ENCODE assay signal across 8 mouse cellular contexts in the genomic region with DNA sequence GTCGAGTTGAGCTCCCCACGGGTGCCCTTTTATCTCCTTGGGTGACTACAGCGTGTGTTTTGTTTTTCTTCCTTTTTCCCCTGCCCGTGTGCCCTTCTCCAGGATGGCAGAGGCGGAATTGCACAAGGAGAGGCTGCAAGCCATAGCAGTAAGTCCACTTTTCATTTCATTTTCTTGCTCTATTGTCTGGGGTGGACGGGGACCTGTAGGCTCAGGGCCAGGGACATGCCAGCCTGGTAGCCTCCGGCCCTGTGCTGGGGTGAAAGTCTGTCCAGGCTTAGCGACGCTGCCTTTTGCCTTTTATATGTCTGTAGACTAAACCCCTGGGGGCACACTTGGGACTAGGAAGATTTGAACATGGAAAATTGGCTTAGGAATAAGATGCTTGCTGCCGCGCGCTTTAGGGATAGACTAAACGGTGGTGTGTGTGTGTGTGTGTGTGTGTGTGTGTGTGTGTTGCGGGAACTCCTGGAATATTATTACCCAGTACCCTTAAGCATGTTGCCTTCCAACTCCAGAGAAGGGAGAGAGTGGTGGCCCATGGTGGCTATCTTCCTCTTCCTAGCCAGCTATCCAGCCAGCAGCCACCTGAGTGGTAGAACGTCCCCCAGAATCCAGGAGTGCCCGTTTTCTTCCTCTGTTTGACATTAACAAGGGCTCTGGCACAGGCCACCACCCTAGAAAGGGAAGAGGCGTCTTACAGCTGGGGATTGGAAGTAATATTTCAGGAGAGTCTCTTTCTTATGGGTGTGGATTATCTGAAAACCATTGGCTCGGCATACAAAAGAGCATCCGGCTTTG. TPM values are rescaled to one million over a fixed set of nuclear protein-coding genes. Genes with fewer than 3 reads are reported as not detected.
DNase-seq lines count a peak whose midpoint lies in the region; ATAC-seq and TF ChIP-seq lines count a peak whose summit lies in the region.

No protein-coding gene starts in this region.

- TF ChIP-seq CTCF in left cerebral cortex, adult 2 months (IDR thresholded peaks at IDR 0.05): no peak

- H3K27me3 ChIP-seq in embryonic facial prominence, embryonic 13.5 days: no peaks in the 10 kb centered on the region
- peaks cover 7% of the 10 kb centered on the region; the same call in 1 of the 2 replicates for H3K27me3 ChIP-seq in intestine, embryonic 15.5 days (replicated peaks)
- H3K27me3 ChIP-seq in neural tube, embryonic 14.5 days (ENCODE audit: control insufficient read depth, insufficient read depth, low read length): no peaks in the 10 kb centered on the region

- intact Hi-C loops in left cerebral cortex, adult 2 months (cut with DNase I): loop anchor here (2.0 to 5.0 kb wide), 2 partner anchors 38 to 81 kb away; no protein-coding TSS in a partner anchor

- H3K4me1 ChIP-seq in embryonic facial prominence, embryonic 13.5 days: peaks cover 44% of the 10 kb centered on the region
- peaks cover 15% of the 10 kb centered on the region; the same call in 1 of the 2 replicates for H3K4me1 ChIP-seq in intestine, embryonic 15.5 days (replicated peaks)
- H3K4me1 ChIP-seq in neural tube, embryonic 14.5 days (ENCODE audit: control insufficient read depth, insufficient read depth, low read length): 0 out of 2 replicates have a peak, but pooled peaks cover 3% of the 10 kb centered on the region

- H3K36me3 ChIP-seq in embryonic facial prominence, embryonic 13.5 days: no peaks in the 10 kb centered on the region
- H3K36me3 ChIP-seq in intestine, embryonic 15.5 days: no peaks in the 10 kb centered on the region
- H3K36me3 ChIP-seq in neural tube, embryonic 14.5 days (ENCODE audit: control insufficient read depth, insufficient read depth, low read length): no peaks in the 10 kb centered on the region

- no peak overlapping the region for H3K27ac ChIP-seq in left cerebral cortex, adult 2 months
- H3K27ac ChIP-seq in embryonic facial prominence, embryonic 13.5 days: peak overlapping the region; percentile 97
- H3K27ac ChIP-seq in intestine, embryonic 15.5 days: peak overlapping the region; percentile 74
- peak overlapping the region; percentile 66; the same call in 1 of the 2 replicates for H3K27ac ChIP-seq in neural tube, embryonic 14.5 days (ENCODE audit: low read depth, low read length)

- H3K9me3 ChIP-seq in embryonic facial prominence, embryonic 13.5 days: no peaks in the 10 kb centered on the region
- H3K9me3 ChIP-seq in intestine, embryonic 15.5 days: no peaks in the 10 kb centered on the region
- H3K9me3 ChIP-seq in neural tube, embryonic 14.5 days (ENCODE audit: control insufficient read depth, low read length): no peaks in the 10 kb centered on the region

- H3K4me3 ChIP-seq in left cerebral cortex, adult 2 months: peak overlapping the region; percentile 51
- H3K4me3 ChIP-seq in embryonic facial prominence, embryonic 13.5 days: peak overlapping the region; percentile 65
- H3K4me3 ChIP-seq in intestine, embryonic 15.5 days (replicated peaks): peak overlapping the region; percentile 57
- peak overlapping the region; percentile 53 for H3K4me3 ChIP-seq in neural tube, embryonic 14.5 days (ENCODE audit: low read depth, low read length)

- H3K9ac ChIP-seq in embryonic facial prominence, embryonic 13.5 days: peak overlapping the region; percentile 80
- peak overlapping the region; percentile 61 for H3K9ac ChIP-seq in intestine, embryonic 15.5 days
- H3K9ac ChIP-seq in neural tube, embryonic 14.5 days (replicated peaks; ENCODE audit: low read depth, low read length): peak overlapping the region; percentile 68

- 12% methylated on average over 19 of the region's 19 CpGs for WGBS in embryonic facial prominence, embryonic 13.5 days
- 36% methylated on average over 19 of the region's 19 CpGs for WGBS in intestine, embryonic 15.5 days
- 44% methylated on average over 19 of the region's 19 CpGs for WGBS in neural tube, embryonic 14.5 days

- H3K4me2 ChIP-seq in embryonic facial prominence, embryonic 13.5 days: peak overlapping the region; percentile 80
- peak overlapping the region; percentile 94 for H3K4me2 ChIP-seq in intestine, embryonic 15.5 days (replicated peaks)
- peak overlapping the region; percentile 86 for H3K4me2 ChIP-seq in neural tube, embryonic 14.5 days (ENCODE audit: low read depth, low read length)

- DNase-seq in left cerebral cortex, adult 2 months (ENCODE audit: extremely low spot score in 1 of 2, low spot score in 2 of 2): no peak
- DNase-seq in left cerebral cortex, adult 8-10 months (ENCODE audit: low spot score in 2 of 2): no peak
- DNase-seq in frontal cortex, adult 2 months (ENCODE audit: extremely low spot score in 1 of 2, low spot score in 1 of 2): no peak
- DNase-seq in kidney, postnatal 36 days: no peak
- no peak for DNase-seq in right cerebral cortex, postnatal 4 days

- ATAC-seq in embryonic facial prominence, embryonic 13.5 days (ENCODE audit: insufficient number of reproducible peaks, insufficient read depth, low FRiP score, low TSS enrichment, low read depth): no peak; the same call in 1 of the 2 replicates
- ATAC-seq in intestine, embryonic 15.5 days: peak; percentile 51; the same call in 1 of the 2 replicates
- ATAC-seq in neural tube, embryonic 14.5 days (ENCODE audit: low read depth): peak; percentile 45

RNA-seq across cellular contexts. Expression of gene Pakap, which starts 0.5 kb away (rescaled TPM):
- 10 to 100 TPM; 19.8 to 20.4 TPM for total RNA-seq in left cerebral cortex, adult 2 months (2021)
- total RNA-seq in left cerebral cortex, adult 8-10 months (2022): 10 to 100 TPM; 19.2 to 22.2 (median 20.2) TPM
- polyA plus RNA-seq in embryonic facial prominence, embryonic 13.5 days (2015; fragmentation: Nextera tagmentation; extraction: Ambion mirVana): 35.4 and 38.1 TPM in 2 replicates
- polyA plus RNA-seq in intestine, embryonic 15.5 days (2015; fragmentation: Nextera tagmentation; extraction: Ambion mirVana): 22.8 and 25.9 TPM in 2 replicates
- polyA plus RNA-seq in neural tube, embryonic 14.5 days (2014; fragmentation: Nextera tagmentation; extraction: Ambion mirVana): 9.8 and 11.3 TPM in 2 replicates
- 6.1 and 7.9 TPM in 2 replicates for polyA plus RNA-seq in frontal cortex, adult 2 months (2012; rRNA removed)
